Mouse (Mus musculus): Measurements from ENCODE around the gene Chrna3. TPM values are rescaled to one million over a fixed set of nuclear protein-coding genes. Genes with fewer than 3 reads are reported as not detected.
A peak's percentile ranks its signal among the peaks of the same experiment; 100 is the strongest.

Gene Chrna3
- total and polyA plus RNA-seq, 3 experiments = not detected

- no peak overlapping the region for H3K9ac ChIP-seq (ENCODE audit: control insufficient read depth, low read depth, low read length, poor library complexity, severe bottlenecking)
- no peaks in the 10 kb centered on the region for H3K79me2 ChIP-seq (ENCODE audit: control insufficient read depth, insufficient read depth, low read length, poor library complexity)
- H3K27ac ChIP-seq (ENCODE audit: control insufficient read depth, low read depth, low read length) = no peak overlapping the region
- TF ChIP-seq JUND (IDR thresholded peaks at IDR 0.05; ENCODE audit: low read depth, low read length) (no peak), RAD21 (IDR thresholded peaks at IDR 0.05; ENCODE audit: low read depth, low read length) (peak; percentile 52), ZC3H11A (IDR thresholded peaks at IDR 0.05; ENCODE audit: low read depth, low read length) (peak; percentile 5; the same call in 1 of the 2 replicates), CTCF (IDR thresholded peaks at IDR 0.05 in 2 of 3, conservative IDR thresholded peaks at IDR 0.05 in 1 of 3; ENCODE audit: control insufficient read depth in 1 of 3, insufficient read depth in 1 of 3, low read depth in 2 of 3, low read length in 3 of 3, poor library complexity in 1 of 3, severe bottlenecking in 1 of 3) (peak in 2 of 3 experiments; percentile 19 to 50; a peak in 4 of 6 replicates), SMC3 (IDR thresholded peaks at IDR 0.05; ENCODE audit: low read depth, low read length) (peak; percentile 56), ZNF384 (IDR thresholded peaks at IDR 0.05; ENCODE audit: low read depth, low read length) (peak; percentile 96)
- H3K4me1 ChIP-seq (ENCODE audit: control insufficient read depth in 1 of 2, insufficient read depth in 2 of 2, low read length in 2 of 2) = no peaks in the 10 kb centered on the region
- no peaks in the 10 kb centered on the region for H3K36me3 ChIP-seq (ENCODE audit: control insufficient read depth in 1 of 2, insufficient read depth in 2 of 2, low read length in 2 of 2)
- peaks cover 0 to 3% of the 10 kb centered on the region in 2 experiments; a peak in 2 of 4 replicates for H3K27me3 ChIP-seq (ENCODE audit: control insufficient read depth in 1 of 2, insufficient read depth in 2 of 2, low read length in 2 of 2)
- no peak overlapping the region for H3K4me3 ChIP-seq (ENCODE audit: control insufficient read depth in 1 of 2, insufficient read depth in 1 of 2, low read depth in 2 of 2, low read length in 2 of 2)
- peak; percentile 28 for DNase-seq (ENCODE audit: low read depth, low spot score)
- H3K9me3 ChIP-seq (replicated peaks; ENCODE audit: insufficient read depth, low read length) = no peaks in the 10 kb centered on the region
These were observed 20.4 kb upstream of the Chrna3 start for GRCm38 (mm10) chr9:55046764-55047163.

GRCm38 (mm10) chr9:55045001-55045400, 18.6 kb upstream of the Chrna3 start:
- H3K27me3 ChIP-seq (ENCODE audit: control insufficient read depth in 1 of 2, insufficient read depth in 2 of 2, low read length in 2 of 2) = peaks cover 0 to 6% of the 10 kb centered on the region in 2 experiments; a peak in 2 of 4 replicates
- DNase-seq (ENCODE audit: low read depth, low spot score) = no peak
- H3K9ac ChIP-seq (ENCODE audit: control insufficient read depth, low read depth, low read length, poor library complexity, severe bottlenecking) = no peak overlapping the region
- no peaks in the 10 kb centered on the region for H3K9me3 ChIP-seq (replicated peaks; ENCODE audit: insufficient read depth, low read length)
- no peak overlapping the region for H3K4me3 ChIP-seq (ENCODE audit: control insufficient read depth in 1 of 2, insufficient read depth in 1 of 2, low read depth in 2 of 2, low read length in 2 of 2)
- no peaks in the 10 kb centered on the region for H3K36me3 ChIP-seq (ENCODE audit: control insufficient read depth in 1 of 2, insufficient read depth in 2 of 2, low read length in 2 of 2)
- H3K4me1 ChIP-seq (ENCODE audit: control insufficient read depth in 1 of 2, insufficient read depth in 2 of 2, low read length in 2 of 2) = no peaks in the 10 kb centered on the region
- no peaks in the 10 kb centered on the region for H3K79me2 ChIP-seq (ENCODE audit: control insufficient read depth, insufficient read depth, low read length, poor library complexity)
- TF ChIP-seq ZKSCAN1 (IDR thresholded peaks at IDR 0.05; ENCODE audit: low read depth, low read length) (no peak), MEF2A (IDR thresholded peaks at IDR 0.05; ENCODE audit: extremely low read depth, insufficient replicate concordance, low read depth, low read length, poor library complexity, severe bottlenecking) (no peak), EP300 (IDR thresholded peaks at IDR 0.05; ENCODE audit: low read depth in 1 of 2, low read length in 2 of 2) (no peak), KAT2A (conservative IDR thresholded peaks at IDR 0.05; ENCODE audit: low read depth, low read length) (no peak), RCOR1 (IDR thresholded peaks at IDR 0.05; ENCODE audit: low read depth, low read length) (no peak), ETS1 (IDR thresholded peaks at IDR 0.05; ENCODE audit: low read depth, low read length) (no peak), BHLHE40 (IDR thresholded peaks at IDR 0.05; ENCODE audit: borderline replicate concordance, low read depth, low read length) (no peak), POLR2A (IDR thresholded peaks at IDR 0.05; ENCODE audit: control insufficient read depth in 1 of 2, insufficient read depth in 1 of 2, low read depth in 1 of 2, low read length in 2 of 2, poor library complexity in 1 of 2) (no peak), GABPA (IDR thresholded peaks at IDR 0.05; ENCODE audit: low read depth, low read length) (no peak), CTCF (IDR thresholded peaks at IDR 0.05 in 2 of 3, conservative IDR thresholded peaks at IDR 0.05 in 1 of 3; ENCODE audit: control insufficient read depth in 1 of 3, insufficient read depth in 1 of 3, low read depth in 2 of 3, low read length in 3 of 3, poor library complexity in 1 of 3, severe bottlenecking in 1 of 3) (no peak), MAX (IDR thresholded peaks at IDR 0.05; ENCODE audit: low read length) (no peak)
- H3K27ac ChIP-seq (ENCODE audit: control insufficient read depth, low read depth, low read length) = no peak overlapping the region

All from MEL (cell line).